Mouse (Mus musculus) megakaryocyte, adult 5-6 weeks (primary cell): ENCODE data around the gene Bhlhe41. TPM values are rescaled to one million over a fixed set of nuclear protein-coding genes. Genes with fewer than 3 reads are reported as not detected.

Experiments
- ATAC-seq: 2 replicates; pipeline ENCODE4 v1.8.0; 2016; ENCODE audit warnings: mild to moderate bottlenecking, inconsistent platforms; ENCODE audit not compliant: poor library complexity, severe bottlenecking
- total RNA-seq, 2 experiments: library from RNA; stranded (forward) in 1 of 2; stranded (reverse) in 1 of 2; fragments of 153-499, 151-499 nt in 1 of 2; fragments of 221-1000, 200-1000 nt in 1 of 2; gene quantifications; 2 replicates each; pipeline versions ENCODE4 v1.2.3 to v1.2.4; 2015 to 2017

Bhlhe41 gene
- total RNA-seq (2015) (0.02 TPM in 1 of 2 replicates, not detected in the other), total RNA-seq (2017) (not detected in 2 replicates)

- peak; percentile 38 for ATAC-seq
Measured at GRCm38 (mm10) chr6:145865289-145865885, at the start of gene Bhlhe41. TSS of gene Bhlhe41 (minus strand) at chr6:145865558.

GRCm38 (mm10) chr6:145912232-145912631 is 46.9 kb upstream of the Bhlhe41 start:
- no peak for ATAC-seq

- no peak for ATAC-seq
Measured at GRCm38 (mm10) chr6:145910469-145911426, 45.4 kb upstream of the Bhlhe41 start.

- peak; percentile 59; the same call in 1 of the 2 replicates for ATAC-seq
Measured at GRCm38 (mm10) chr6:145909943-145910342, 44.6 kb upstream of the Bhlhe41 start.

GRCm38 (mm10) chr6:145906096-145906890 is 40.9 kb upstream of the Bhlhe41 start:
- no peak for ATAC-seq

GRCm38 (mm10) chr6:145904616-145905015 is 39.3 kb upstream of the Bhlhe41 start:
- ATAC-seq: no peak

- no peak for ATAC-seq
Measured at GRCm38 (mm10) chr6:145904169-145904568, 38.8 kb upstream of the Bhlhe41 start.

- peak; percentile 45; the same call in 1 of the 2 replicates for ATAC-seq
Measured at GRCm38 (mm10) chr6:145894669-145895342, 29.4 kb upstream of the Bhlhe41 start.

GRCm38 (mm10) chr6:145893366-145894021 is 28.1 kb upstream of the Bhlhe41 start:
- peak; percentile 51 for ATAC-seq

- ATAC-seq: no peak; the same call in 1 of the 2 replicates
Measured at GRCm38 (mm10) chr6:145892381-145893265, 27.3 kb upstream of the Bhlhe41 start.

GRCm38 (mm10) chr6:145891951-145892350 is 26.6 kb upstream of the Bhlhe41 start:
- no peak for ATAC-seq

GRCm38 (mm10) chr6:145887719-145888118 is 22.4 kb upstream of the Bhlhe41 start:
- no peak for ATAC-seq

GRCm38 (mm10) chr6:145886277-145886676 is 20.9 kb upstream of the Bhlhe41 start:
- no peak for ATAC-seq

GRCm38 (mm10) chr6:145885069-145885468 is 19.7 kb upstream of the Bhlhe41 start:
- ATAC-seq: 0 out of 2 replicates have a peak, but pooled peaks have one; percentile 6

GRCm38 (mm10) chr6:145883668-145884067 is 18.3 kb upstream of the Bhlhe41 start:
- peak; percentile 70 for ATAC-seq

- ATAC-seq: peak; percentile 35; the same call in 1 of the 2 replicates
Measured at GRCm38 (mm10) chr6:145883010-145883409, 17.7 kb upstream of the Bhlhe41 start.

- no peak for ATAC-seq
Measured at GRCm38 (mm10) chr6:145880609-145881008, 15.3 kb upstream of the Bhlhe41 start.

- 0 out of 2 replicates have a peak, but pooled peaks have one; percentile 28 for ATAC-seq
Measured at GRCm38 (mm10) chr6:145876986-145877735, 11.8 kb upstream of the Bhlhe41 start.
